Mouse (Mus musculus) CH12.LX (cell line): ENCODE measurements around the gene Rps12.

Source experiments
- CTCF ChIP-seq, 2 experiments: IDR thresholded peaks in 1 of 2; conservative IDR thresholded peaks in 1 of 2; 2 replicates each; pipeline ENCODE4 v1.5.1; 2011 to 2012; ENCODE audit warnings: low read depth in 2 of 2, low read length in 2 of 2, improper control_type of control experiment in 1 of 2, inconsistent platforms in 1 of 2, mild to moderate bottlenecking in 1 of 2, moderate library complexity in 1 of 2
- ELF1 ChIP-seq: IDR thresholded peaks from 2 replicates; pipeline ENCODE4 v1.6.1; 2014; ENCODE audit warnings: low read depth, mild to moderate bottlenecking, inconsistent platforms, low read length, improper control_type of control experiment
- EP300 ChIP-seq: IDR thresholded peaks from 2 replicates; pipeline ENCODE4 v1.6.1; 2011; ENCODE audit warnings: low read length, improper control_type of control experiment
- JUND ChIP-seq: conservative IDR thresholded peaks from 2 replicates; pipeline ENCODE4 v1.6.1; 2011; ENCODE audit warnings: low read depth, low read length, improper control_type of control experiment
- MYC ChIP-seq: IDR thresholded peaks from 2 replicates; pipeline ENCODE4 v1.6.1; 2011; ENCODE audit warnings: low read depth, mild to moderate bottlenecking, improper control_type of control experiment, low read length
- POLR2A ChIP-seq: IDR thresholded peaks from 2 replicates; pipeline ENCODE4 v1.6.1; 2011; ENCODE audit warnings: low read depth, mild to moderate bottlenecking, improper control_type of control experiment, low read length
- TCF12 ChIP-seq: IDR thresholded peaks from 2 replicates; pipeline ENCODE4 v1.6.1; 2014; ENCODE audit warnings: low read depth, mild to moderate bottlenecking, inconsistent platforms, low read length, improper control_type of control experiment
- ZNF384 ChIP-seq: IDR thresholded peaks from 2 replicates; pipeline ENCODE4 v1.6.1; 2012; ENCODE audit warnings: low read depth, low read length, improper control_type of control experiment, inconsistent platforms

GRCm38 (mm10) chr10:23815168-23815567, 28.1 kb upstream of the Rps12 start:
- TF ChIP-seq MYC (no peak), POLR2A (no peak), TCF12 (no peak), EP300 (no peak), ELF1 (no peak), JUND (no peak), ZNF384 (no peak), CTCF (conservative IDR thresholded peaks at IDR 0.05 in 1 of 2, IDR thresholded peaks at IDR 0.05 in 1 of 2; ENCODE audit: low read depth in 2 of 2, low read length in 2 of 2) (peak; percentile 90 to 91)
